Mouse (Mus musculus): ENCODE data around the gene Olfr1240.

Gene Olfr1240

GRCm38 (mm10) chr2:89442900-89443299, at the start of gene Olfr1240:
TSS of gene Olfr1240 (minus strand) at chr2:89443000.
- no peak for DNase-seq (ENCODE audit: low read depth, low spot score)

GRCm38 (mm10) chr2:89487026-89487425, 44.2 kb upstream of the Olfr1240 start, which contains the start of gene Olfr1241:
TSS of gene Olfr1241 (minus strand) at chr2:89487126.
- DNase-seq (ENCODE audit: low read depth, low spot score) = no peak

DNA sequence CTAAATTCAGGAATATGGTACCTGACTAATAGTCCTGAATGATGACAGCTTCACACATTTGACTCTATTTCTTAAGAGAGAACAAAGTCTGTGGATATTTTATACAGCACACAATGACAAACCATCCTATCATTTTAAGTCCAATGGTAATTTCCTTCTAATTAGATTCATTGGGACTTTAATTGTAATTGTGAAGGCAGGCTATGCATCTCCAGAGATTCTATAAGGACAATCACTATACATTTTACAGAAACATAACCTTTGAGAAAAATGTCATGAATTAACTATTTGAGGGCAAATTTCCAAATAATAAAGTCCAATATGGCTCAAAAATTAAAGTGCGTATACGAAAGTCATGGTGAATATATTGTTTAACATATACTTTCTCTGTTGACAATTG, 22.5 kb downstream of the Olfr1240 start, which contains the start of gene Olfr1239:
Gene Olfr1239, minus strand, starts transcription at position 101 of the 400 bp plus-strand sequence.
- DNase-seq (ENCODE audit: low read depth, low spot score) = no peak

GRCm38 (mm10) chr2:89414557-89414956, 28.2 kb downstream of the Olfr1240 start:
- DNase-seq (ENCODE audit: low read depth, low spot score) = no peak

DNA sequence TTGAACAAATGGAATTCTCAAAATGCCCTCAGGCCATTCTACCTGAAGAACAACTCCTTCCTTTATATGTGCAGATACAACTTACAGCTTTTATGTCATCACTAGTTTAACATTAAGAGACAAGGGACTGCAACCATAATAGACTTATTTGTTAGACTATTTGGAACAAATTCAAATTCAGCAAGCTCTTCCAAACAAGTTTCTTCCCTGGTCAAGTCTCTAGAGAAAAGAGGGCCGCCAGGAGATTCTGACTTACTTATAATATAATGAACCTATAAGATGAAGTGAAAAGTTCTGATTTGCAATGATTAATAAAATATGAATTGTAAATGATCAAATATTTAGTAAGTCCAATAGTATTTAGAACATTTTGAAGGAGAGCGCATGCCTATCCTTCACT, 33.2 kb downstream of the Olfr1240 start, which contains the start of gene Olfr1238:
Gene Olfr1238, minus strand, starts transcription at position 101 of the 400 bp plus-strand sequence.
- DNase-seq (ENCODE audit: low read depth, low spot score) = no peak

GRCm38 (mm10) chr2:89400882-89401281, 41.9 kb downstream of the Olfr1240 start:
- DNase-seq (ENCODE audit: low read depth, low spot score) = no peak

Measured in A20 (cell line).